Mouse (Mus musculus) kidney, embryonic 15.5 days (tissue): ENCODE measurements around the gene Cops4. TPM values are rescaled to one million over a fixed set of nuclear protein-coding genes. Genes with fewer than 3 reads are reported as not detected.

Experiments used
- ATAC-seq: fragments of 200-750 bp; cut with Nextera tagmentation; replicated peaks from 2 replicates; pipeline ENCODE4 v1.8.0; 2017; ENCODE audit warnings: moderate TSS enrichment; ENCODE audit not compliant: low FRiP score
- H3K27ac ChIP-seq: fragments of 300-500 bp; sonication (generic); 2 replicates; pipeline ENCODE4 v1.5.1; 2015; ENCODE audit warnings: mild to moderate bottlenecking, inconsistent platforms
- H3K27me3 ChIP-seq: fragments of 300-500 bp; sonication (generic); 2 replicates; pipeline ENCODE4 v1.6.1; 2015; ENCODE audit warnings: inconsistent platforms
- H3K36me3 ChIP-seq: fragments of 300-500 bp; sonication (generic); 2 replicates; pipeline ENCODE4 v1.6.1; 2015; ENCODE audit warnings: inconsistent platforms
- H3K4me1 ChIP-seq: fragments of 300-500 bp; sonication (generic); 2 replicates; pipeline ENCODE4 v1.6.1; 2015; ENCODE audit warnings: inconsistent platforms
- H3K4me2 ChIP-seq: fragments of 300-500 bp; sonication (generic); 2 replicates; pipeline ENCODE4 v1.6.1; 2015; ENCODE audit warnings: moderate library complexity, mild to moderate bottlenecking, inconsistent platforms
- H3K4me3 ChIP-seq: fragments of 300-500 bp; sonication (generic); replicated peaks from 2 replicates; pipeline ENCODE4 v1.5.1; 2015; ENCODE audit warnings: mild to moderate bottlenecking, inconsistent platforms
- H3K9ac ChIP-seq: fragments of 300-500 bp; sonication (generic); 2 replicates; pipeline ENCODE4 v1.6.1; 2015; ENCODE audit warnings: mild to moderate bottlenecking, inconsistent platforms
- H3K9me3 ChIP-seq: fragments of 300-500 bp; sonication (generic); replicated peaks from 2 replicates; pipeline ENCODE4 v1.6.1; 2016; ENCODE audit warnings: inconsistent platforms
- WGBS: fragments of 180-500 bp; shearing (Covaris S2); methylation state at CpG from one replicate; pipeline ENCODE4 v1.1.7; 2015; ENCODE audit warnings: mixed read lengths; 5-methylcytosine and 5-hydroxymethylcytosine counted together
- polyA plus RNA-seq: library from polyadenylated mRNA; unstranded; fragments of >200 nt; fragmentation: Nextera tagmentation; extraction: Ambion mirVana; gene quantifications from 2 replicates; pipeline ENCODE4 v1.2.1, GENCODE M21; 2015

Gene Cops4
- polyA plus RNA-seq, 1 experiment from 2014 or later: 192 TPM

- H3K4me1 ChIP-seq: no peaks in the 10 kb centered on the region
- 82% methylated on average over 6 of the region's 6 CpGs for WGBS
- H3K9me3 ChIP-seq: no peaks in the 10 kb centered on the region
- no peak for ATAC-seq
- H3K27me3 ChIP-seq: no peaks in the 10 kb centered on the region
- H3K9ac ChIP-seq: no peak overlapping the region
- H3K27ac ChIP-seq: no peak overlapping the region
- H3K36me3 ChIP-seq: peaks cover 84% of the 10 kb centered on the region
- H3K4me3 ChIP-seq: no peak overlapping the region
- H3K4me2 ChIP-seq: no peak overlapping the region
Observed at GRCm38 (mm10) chr5:100546294-100547080, 28.4 kb downstream of the Cops4 start.

- H3K27ac ChIP-seq: no peak overlapping the region
- no peak for ATAC-seq
- H3K9me3 ChIP-seq: no peaks in the 10 kb centered on the region
- 78% methylated on average over 2 of the region's 2 CpGs for WGBS
- H3K4me3 ChIP-seq: no peak overlapping the region
- no peaks in the 10 kb centered on the region for H3K27me3 ChIP-seq
- H3K4me1 ChIP-seq: peaks cover 1% of the 10 kb centered on the region
- no peak overlapping the region for H3K4me2 ChIP-seq
- H3K9ac ChIP-seq: no peak overlapping the region
- H3K36me3 ChIP-seq: peaks cover 66% of the 10 kb centered on the region
Observed at GRCm38 (mm10) chr5:100548236-100548635, 30.1 kb downstream of the Cops4 start.

- 96% methylated on average over 4 of the region's 4 CpGs for WGBS
- Histone ChIP-seq H3K27me3 (no peaks in the 10 kb centered on the region), H3K4me1 (peaks cover 9% of the 10 kb centered on the region), H3K27ac (no peak overlapping the region), H3K36me3 (peaks cover 56% of the 10 kb centered on the region), H3K9me3 (no peaks in the 10 kb centered on the region), H3K4me3 (no peak overlapping the region), H3K4me2 (no peak overlapping the region), H3K9ac (no peak overlapping the region)
- no peak for ATAC-seq
Observed at GRCm38 (mm10) chr5:100549311-100549710, 31.2 kb downstream of the Cops4 start.

- Histone ChIP-seq H3K4me1 (peaks cover 9% of the 10 kb centered on the region), H3K9ac (no peak overlapping the region), H3K36me3 (peaks cover 47% of the 10 kb centered on the region), H3K4me2 (no peak overlapping the region), H3K4me3 (no peak overlapping the region), H3K9me3 (no peaks in the 10 kb centered on the region), H3K27me3 (no peaks in the 10 kb centered on the region), H3K27ac (no peak overlapping the region)
- 96% methylated on average over 1 of the region's 1 CpGs for WGBS
- ATAC-seq: no peak
Observed at GRCm38 (mm10) chr5:100550151-100550550, 32.0 kb downstream of the Cops4 start.

- H3K9me3 ChIP-seq: no peaks in the 10 kb centered on the region
- no peak overlapping the region for H3K4me3 ChIP-seq
- no peak overlapping the region for H3K9ac ChIP-seq
- ATAC-seq: no peak
- H3K36me3 ChIP-seq: peaks cover 36% of the 10 kb centered on the region
- peaks cover 11% of the 10 kb centered on the region for H3K4me1 ChIP-seq
- H3K27me3 ChIP-seq: no peaks in the 10 kb centered on the region
- no peak overlapping the region for H3K4me2 ChIP-seq
- no peak overlapping the region for H3K27ac ChIP-seq
- 79% methylated on average over 2 of the region's 2 CpGs for WGBS
Observed at GRCm38 (mm10) chr5:100551952-100552351, 33.8 kb downstream of the Cops4 start.

GRCm38 (mm10) chr5:100553426-100553825, 35.3 kb downstream of the Cops4 start:
- Histone ChIP-seq H3K4me1 (peaks cover 20% of the 10 kb centered on the region), H3K4me2 (no peak overlapping the region), H3K4me3 (no peak overlapping the region), H3K27ac (no peak overlapping the region), H3K9me3 (no peaks in the 10 kb centered on the region), H3K9ac (no peak overlapping the region), H3K36me3 (peaks cover 21% of the 10 kb centered on the region), H3K27me3 (no peaks in the 10 kb centered on the region)
- no peak for ATAC-seq
- 18% methylated on average over 8 of the region's 8 CpGs for WGBS

- no peaks in the 10 kb centered on the region for H3K9me3 ChIP-seq
- H3K4me1 ChIP-seq: peaks cover 20% of the 10 kb centered on the region
- H3K27me3 ChIP-seq: no peaks in the 10 kb centered on the region
- no peak for ATAC-seq
- no peak overlapping the region for H3K4me2 ChIP-seq
- peaks cover 12% of the 10 kb centered on the region; the same call in 1 of the 2 replicates for H3K36me3 ChIP-seq
- 72% methylated on average over 14 of the region's 14 CpGs for WGBS
- no peak overlapping the region for H3K4me3 ChIP-seq
- no peak overlapping the region; the same call in 1 of the 2 replicates for H3K27ac ChIP-seq
- H3K9ac ChIP-seq: no peak overlapping the region
Observed at GRCm38 (mm10) chr5:100557019-100557418, 38.9 kb downstream of the Cops4 start.

- H3K4me1 ChIP-seq: peaks cover 20% of the 10 kb centered on the region
- H3K4me3 ChIP-seq: no peak overlapping the region
- 39% methylated on average over 9 of the region's 9 CpGs for WGBS
- peaks cover 12% of the 10 kb centered on the region; the same call in 1 of the 2 replicates for H3K36me3 ChIP-seq
- H3K9ac ChIP-seq: no peak overlapping the region
- no peak overlapping the region for H3K27ac ChIP-seq
- H3K9me3 ChIP-seq: no peaks in the 10 kb centered on the region
- H3K4me2 ChIP-seq: no peak overlapping the region
- no peaks in the 10 kb centered on the region for H3K27me3 ChIP-seq
- ATAC-seq: no peak
Observed at GRCm38 (mm10) chr5:100557537-100557936, 39.4 kb downstream of the Cops4 start.

GRCm38 (mm10) chr5:100558783-100559182, 40.7 kb downstream of the Cops4 start:
- H3K4me3 ChIP-seq: no peak overlapping the region
- H3K9me3 ChIP-seq: no peaks in the 10 kb centered on the region
- H3K27ac ChIP-seq: no peak overlapping the region
- peaks cover 12% of the 10 kb centered on the region; the same call in 1 of the 2 replicates for H3K36me3 ChIP-seq
- no peak overlapping the region for H3K4me2 ChIP-seq
- 80% methylated on average over 3 of the region's 3 CpGs for whole genome bisulfite sequencing
- peaks cover 20% of the 10 kb centered on the region for H3K4me1 ChIP-seq
- no peaks in the 10 kb centered on the region for H3K27me3 ChIP-seq
- H3K9ac ChIP-seq: no peak overlapping the region
- ATAC-seq: no peak

- Histone ChIP-seq H3K9ac (no peak overlapping the region), H3K27me3 (no peaks in the 10 kb centered on the region), H3K9me3 (no peaks in the 10 kb centered on the region), H3K4me2 (no peak overlapping the region), H3K4me1 (peaks cover 18% of the 10 kb centered on the region), H3K4me3 (no peak overlapping the region), H3K36me3 (peaks cover 12% of the 10 kb centered on the region; the same call in 1 of the 2 replicates), H3K27ac (no peak overlapping the region)
- 98% methylated on average over 7 of the region's 7 CpGs for WGBS
- no peak for ATAC-seq
Observed at GRCm38 (mm10) chr5:100559357-100559756, 41.2 kb downstream of the Cops4 start.

GRCm38 (mm10) chr5:100562702-100563101, 44.6 kb downstream of the Cops4 start:
- Histone ChIP-seq H3K4me3 (0 out of 2 replicates have a peak overlapping the region, but pooled peaks have one; percentile 8), H3K4me1 (peaks cover 27% of the 10 kb centered on the region), H3K27ac (peak overlapping the region; percentile 67), H3K9me3 (no peaks in the 10 kb centered on the region), H3K27me3 (no peaks in the 10 kb centered on the region), H3K9ac (no peak overlapping the region), H3K36me3 (peaks cover 7% of the 10 kb centered on the region; the same call in 1 of the 2 replicates), H3K4me2 (peak overlapping the region; percentile 4)
- WGBS: 64% methylated on average over 9 of the region's 9 CpGs
- ATAC-seq: peak; percentile 63; the same call in 1 of the 2 replicates

- ATAC-seq: no peak
- Histone ChIP-seq H3K27me3 (no peaks in the 10 kb centered on the region), H3K27ac (peak overlapping the region; percentile 86), H3K4me2 (peak overlapping the region; percentile 44), H3K4me3 (no peak overlapping the region), H3K36me3 (no peaks in the 10 kb centered on the region), H3K9me3 (no peaks in the 10 kb centered on the region), H3K9ac (no peak overlapping the region), H3K4me1 (peaks cover 54% of the 10 kb centered on the region)
- 70% methylated on average over 2 of the region's 2 CpGs for WGBS
Observed at GRCm38 (mm10) chr5:100566798-100567197, 48.7 kb downstream of the Cops4 start.
